Mouse (Mus musculus): ENCODE measurements around the gene Gpr183.

DNA sequence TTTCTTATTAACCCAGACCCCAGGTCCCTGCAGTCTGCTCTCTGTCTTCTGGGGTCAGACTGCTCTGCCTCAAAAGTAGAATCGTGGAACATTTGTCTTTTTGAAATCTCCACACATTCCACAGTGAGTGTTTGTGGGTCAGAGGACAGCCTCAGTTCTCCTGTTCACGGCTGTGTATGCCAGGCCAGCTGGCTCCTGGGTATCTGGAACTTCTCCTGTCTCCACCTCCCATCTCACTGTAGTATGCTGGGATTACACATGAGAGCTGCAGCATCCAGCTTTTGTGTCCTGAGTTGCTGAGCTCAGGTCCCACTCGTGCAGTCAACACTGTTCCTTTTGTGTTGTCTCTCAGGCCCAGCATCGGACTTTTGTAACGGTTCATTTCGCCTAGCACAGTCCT, 40.1 kb downstream of the Gpr183 start:
- TF ChIP-seq CTCF (IDR thresholded peaks at IDR 0.05; ENCODE audit: borderline replicate concordance, control insufficient read depth, extremely low read depth, insufficient read depth, low read length, poor library complexity) (no peak), POLR2A (IDR thresholded peaks at IDR 0.05; ENCODE audit: control insufficient read depth, extremely low read depth, insufficient read depth, low read length, poor library complexity) (no peak)

Data from thymus, adult 2 months (tissue).